Mouse (Mus musculus) kidney, adult 2 months (tissue): ENCODE measurements around the gene Fry. TPM values are rescaled to one million over a fixed set of nuclear protein-coding genes. Genes with fewer than 3 reads are reported as not detected.

Source experiments
- DNase-seq: peaks from one replicate; pipeline ENCODE4 v3.0.0; 2021
- H3K27ac ChIP-seq: fragments of 200-500 bp; 2 replicates; pipeline ENCODE4 v1.5.1; 2012; ENCODE audit warnings: low read depth, low read length, control low read depth, inconsistent platforms; ENCODE audit not compliant: insufficient read depth
- H3K27me3 ChIP-seq: fragments of 200-500 bp; replicated peaks from 2 replicates; pipeline ENCODE4 v1.6.1; 2012; ENCODE audit warnings: mild to moderate bottlenecking, moderate library complexity, low read length, inconsistent platforms; ENCODE audit not compliant: control insufficient read depth, insufficient read depth
- H3K36me3 ChIP-seq: fragments of 200-500 bp; 2 replicates; pipeline ENCODE4 v1.6.1; 2012; ENCODE audit warnings: mild to moderate bottlenecking, moderate library complexity, low read length, inconsistent platforms; ENCODE audit not compliant: control insufficient read depth, insufficient read depth
- H3K4me1 ChIP-seq: fragments of 200-500 bp; 2 replicates; pipeline ENCODE4 v1.6.1; 2011; ENCODE audit warnings: low read length; ENCODE audit not compliant: control insufficient read depth, insufficient read depth
- H3K4me3 ChIP-seq: fragments of 200-500 bp; 2 replicates; pipeline ENCODE4 v1.5.1; 2011; ENCODE audit warnings: mild to moderate bottlenecking, low read depth, low read length, control low read depth; ENCODE audit not compliant: insufficient read depth
- CTCF ChIP-seq: fragments of 200-500 bp; conservative IDR thresholded peaks from 2 replicates; pipeline ENCODE4 v1.5.1; 2011; ENCODE audit warnings: low read depth, mild to moderate bottlenecking, control low read depth, low read length, moderate library complexity, mixed read lengths; ENCODE audit not compliant: insufficient read depth, insufficient read length
- POLR2A ChIP-seq: fragments of 200-500 bp; IDR thresholded peaks from one replicate; pipeline ENCODE4 v1.6.1; 2011; ENCODE audit warnings: low read depth, low read length, control low read depth
- WGBS: fragments of 180-500 bp; shearing (Covaris S2); methylation state at CpG from one replicate; pipeline ENCODE4 v1.1.7; 2018; 5-methylcytosine and 5-hydroxymethylcytosine counted together
- polyA plus RNA-seq: library from polyadenylated mRNA; depleted of rRNA; stranded (reverse); fragments of >200 nt; gene quantifications from 2 replicates; pipeline ENCODE4 v1.2.3, GENCODE M21; 2012

Fry gene
- polyA plus RNA-seq, 1 experiment = 12.9 TPM

DNA sequence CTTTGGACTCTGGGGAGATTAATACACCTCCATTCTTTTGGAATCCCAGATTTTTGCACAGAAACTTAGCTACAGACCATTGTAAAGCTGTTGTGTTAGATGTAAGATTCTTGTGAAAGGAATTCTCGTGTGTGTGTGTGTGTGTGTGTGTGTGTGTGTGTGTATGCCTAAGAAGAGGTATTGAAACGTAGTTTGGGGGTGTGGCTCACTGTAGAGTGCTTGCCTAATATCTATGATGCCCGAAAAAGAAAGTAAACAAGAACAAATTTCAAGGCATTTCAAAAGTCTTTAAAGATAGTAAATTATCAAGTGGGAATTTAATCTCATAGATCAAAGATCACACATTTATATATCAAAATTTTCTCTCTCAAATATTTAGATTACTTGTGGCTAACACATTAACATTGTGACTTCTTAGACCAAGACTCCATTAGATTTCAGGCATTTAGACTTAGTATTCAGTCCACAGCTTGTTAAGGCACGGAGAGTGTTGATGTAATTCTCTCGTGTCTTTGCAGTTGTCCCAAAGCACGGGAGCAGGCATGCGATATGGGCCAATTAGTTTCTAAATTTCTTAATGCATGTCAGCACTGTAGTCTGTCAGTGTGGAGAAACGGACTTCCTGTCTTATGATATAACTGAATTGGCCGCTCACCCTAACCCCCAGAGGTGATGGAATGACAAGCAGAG is 2.1 kb upstream of the Fry start:
- Histone ChIP-seq H3K27me3 (no peaks in the 10 kb centered on the region; the same call in 1 of the 2 replicates), H3K4me1 (peaks cover 5% of the 10 kb centered on the region; the same call in 1 of the 2 replicates), H3K27ac (no peak overlapping the region), H3K36me3 (no peaks in the 10 kb centered on the region), H3K4me3 (no peak overlapping the region)
- DNase-seq = no peak
- 67% methylated on average over 9 of the region's 9 CpGs for WGBS
- TF ChIP-seq POLR2A (no peak), CTCF (no peak)

DNA sequence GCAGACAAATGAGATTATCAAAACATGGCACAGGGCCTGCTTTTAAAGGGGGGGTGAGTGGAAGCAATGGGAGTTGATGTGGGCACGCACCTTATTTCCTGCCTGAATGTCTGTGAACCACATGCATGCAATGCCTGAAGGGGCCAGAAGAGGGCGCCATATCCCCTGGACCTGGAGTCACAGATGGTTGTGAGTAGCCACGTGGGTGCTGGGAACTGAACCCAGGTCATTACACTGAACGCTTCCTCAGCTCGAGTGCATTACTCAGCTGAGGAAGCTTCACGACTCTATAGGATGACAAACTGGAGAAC is 1.6 kb upstream of the Fry start:
- H3K4me3 ChIP-seq = no peak overlapping the region
- no peak for DNase-seq
- H3K4me1 ChIP-seq = peaks cover 5% of the 10 kb centered on the region; the same call in 1 of the 2 replicates
- no peak overlapping the region for H3K27ac ChIP-seq
- TF ChIP-seq CTCF (peak; percentile 34), POLR2A (no peak)
- no peaks in the 10 kb centered on the region for H3K36me3 ChIP-seq
- no peaks in the 10 kb centered on the region; the same call in 1 of the 2 replicates for H3K27me3 ChIP-seq
- WGBS = 87% methylated on average over 6 of the region's 6 CpGs

DNA sequence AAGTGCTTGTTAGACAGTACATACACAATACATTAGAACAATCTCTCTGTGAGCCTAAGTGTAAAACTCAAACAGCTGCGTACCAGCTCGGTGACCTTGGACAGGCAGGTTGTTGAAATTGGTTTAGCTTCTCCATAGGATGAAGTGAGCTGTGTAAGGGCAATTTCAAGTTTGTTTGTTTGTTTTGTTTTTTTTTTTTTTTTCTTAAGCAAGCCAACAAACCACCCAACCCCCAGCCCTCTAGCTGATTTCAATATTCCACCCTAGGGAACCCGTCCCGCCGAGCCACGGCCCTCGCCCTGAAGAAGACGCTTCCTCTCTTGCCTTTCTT is 356 bp upstream of the Fry start:
- no peak for DNase-seq
- H3K4me3 ChIP-seq = peak overlapping the region; percentile 68
- TF ChIP-seq POLR2A (no peak), CTCF (no peak)
- no peaks in the 10 kb centered on the region; the same call in 1 of the 2 replicates for H3K27me3 ChIP-seq
- peaks cover 5% of the 10 kb centered on the region; the same call in 1 of the 2 replicates for H3K4me1 ChIP-seq
- H3K36me3 ChIP-seq = no peaks in the 10 kb centered on the region
- WGBS = 17% methylated on average over 8 of the region's 8 CpGs
- no peak overlapping the region for H3K27ac ChIP-seq

DNA sequence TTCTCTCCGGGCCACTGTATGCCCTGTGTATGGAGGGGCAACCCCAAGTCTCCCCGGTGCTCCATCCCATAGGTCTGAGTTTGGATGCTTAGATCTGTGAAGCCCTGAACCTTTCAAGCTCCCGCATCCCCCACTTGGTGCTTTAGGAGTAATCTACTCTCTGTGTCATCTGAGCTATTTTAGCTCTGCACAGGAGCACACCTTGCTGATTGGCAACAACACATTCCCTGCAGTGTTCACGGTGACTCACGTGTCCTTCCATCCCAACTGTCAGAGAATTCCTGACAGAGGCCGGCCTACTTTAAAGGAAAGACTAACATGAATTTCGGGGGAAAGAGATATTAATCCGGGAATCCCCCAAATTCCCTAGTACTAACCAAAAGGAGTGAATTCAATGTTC is 2.2 kb downstream of the Fry start:
- WGBS = 93% methylated on average over 8 of the region's 8 CpGs
- no peak for DNase-seq
- H3K4me3 ChIP-seq = no peak overlapping the region
- no peaks in the 10 kb centered on the region; the same call in 1 of the 2 replicates for H3K27me3 ChIP-seq
- TF ChIP-seq POLR2A = no peak
- no peak for TF ChIP-seq CTCF
- H3K27ac ChIP-seq = no peak overlapping the region
- H3K4me1 ChIP-seq = peaks cover 5% of the 10 kb centered on the region; the same call in 1 of the 2 replicates
- H3K36me3 ChIP-seq = no peaks in the 10 kb centered on the region

DNA sequence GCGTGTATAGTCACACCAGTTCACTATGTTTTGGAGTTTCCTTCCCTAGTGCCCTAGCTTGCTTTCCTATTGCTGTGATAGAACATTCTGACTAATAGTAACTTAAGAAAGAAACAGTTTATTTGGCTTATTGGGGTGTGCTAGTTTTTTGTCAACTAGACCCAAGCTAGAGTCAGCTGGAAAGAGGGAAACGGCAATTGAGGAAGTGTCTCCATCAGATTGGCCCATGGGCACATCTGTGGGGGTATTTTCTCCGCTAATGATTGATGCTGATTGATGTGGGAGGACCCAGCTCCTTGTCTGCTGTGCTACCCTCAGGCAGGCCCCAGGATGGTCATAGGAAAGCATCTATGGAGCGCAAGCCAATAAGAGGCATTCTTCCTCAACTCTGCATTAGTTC is 3.6 kb downstream of the Fry start:
- Histone ChIP-seq H3K4me3 (no peak overlapping the region), H3K4me1 (peaks cover 5% of the 10 kb centered on the region; the same call in 1 of the 2 replicates), H3K27ac (no peak overlapping the region), H3K36me3 (no peaks in the 10 kb centered on the region), H3K27me3 (no peaks in the 10 kb centered on the region; the same call in 1 of the 2 replicates)
- no peak for DNase-seq
- 83% methylated on average over 4 of the region's 4 CpGs for WGBS
- no peak for TF ChIP-seq POLR2A
- TF ChIP-seq CTCF = no peak

DNA sequence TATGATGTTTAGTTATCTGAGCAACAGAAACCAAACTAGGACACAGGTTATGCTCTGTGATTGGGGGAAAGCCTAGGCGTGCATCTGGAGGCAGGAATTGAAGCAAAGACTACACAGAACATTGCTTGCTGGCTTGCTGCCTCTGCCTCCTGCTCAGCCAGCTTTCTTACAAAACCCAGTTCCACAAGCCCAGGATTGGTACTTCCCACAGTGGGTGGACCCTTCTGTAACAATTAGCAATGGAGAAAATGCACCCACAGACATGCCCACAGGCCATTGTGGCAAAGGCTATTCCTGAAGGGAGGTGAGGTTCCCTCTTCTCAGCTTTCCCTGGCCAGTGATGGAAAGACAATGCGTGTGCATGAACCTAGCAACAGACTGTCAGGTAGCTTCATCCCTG is 4.1 kb downstream of the Fry start:
- Histone ChIP-seq H3K36me3 (no peaks in the 10 kb centered on the region), H3K4me3 (no peak overlapping the region), H3K27me3 (no peaks in the 10 kb centered on the region; the same call in 1 of the 2 replicates), H3K4me1 (peaks cover 5% of the 10 kb centered on the region; the same call in 1 of the 2 replicates), H3K27ac (no peak overlapping the region)
- TF ChIP-seq CTCF (no peak), POLR2A (no peak)
- no peak for DNase-seq
- WGBS = 81% methylated on average over 2 of the region's 2 CpGs

DNA sequence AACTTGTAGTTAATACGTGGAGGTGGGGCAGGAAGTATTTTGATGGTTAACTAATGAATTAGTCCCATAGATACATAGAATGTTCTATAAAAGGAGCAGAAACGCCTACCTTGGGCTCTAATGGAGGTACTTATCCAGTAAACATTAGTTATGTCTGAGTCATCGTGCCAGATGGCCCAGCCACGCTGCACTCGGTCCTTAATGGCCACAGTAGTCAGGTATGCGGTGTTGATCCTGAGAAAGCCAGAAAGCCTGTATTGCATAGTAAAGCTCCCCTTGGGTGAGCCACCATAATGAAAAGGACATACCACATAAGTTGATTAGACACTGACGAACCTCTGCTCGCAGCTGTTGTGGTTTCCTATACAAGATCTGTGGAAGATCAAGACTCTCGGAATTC is 7.5 kb downstream of the Fry start:
- Histone ChIP-seq H3K36me3 (no peaks in the 10 kb centered on the region), H3K27ac (no peak overlapping the region), H3K4me3 (no peak overlapping the region), H3K27me3 (no peaks in the 10 kb centered on the region), H3K4me1 (no peaks in the 10 kb centered on the region)
- TF ChIP-seq CTCF (no peak), POLR2A (no peak)
- WGBS = 84% methylated on average over 9 of the region's 9 CpGs
- DNase-seq = no peak
